Mouse (Mus musculus): ENCODE data around the gene Gm20388.
A peak's percentile ranks its signal among the peaks of the same experiment; 100 is the strongest.

The Gm20388 gene

DNA sequence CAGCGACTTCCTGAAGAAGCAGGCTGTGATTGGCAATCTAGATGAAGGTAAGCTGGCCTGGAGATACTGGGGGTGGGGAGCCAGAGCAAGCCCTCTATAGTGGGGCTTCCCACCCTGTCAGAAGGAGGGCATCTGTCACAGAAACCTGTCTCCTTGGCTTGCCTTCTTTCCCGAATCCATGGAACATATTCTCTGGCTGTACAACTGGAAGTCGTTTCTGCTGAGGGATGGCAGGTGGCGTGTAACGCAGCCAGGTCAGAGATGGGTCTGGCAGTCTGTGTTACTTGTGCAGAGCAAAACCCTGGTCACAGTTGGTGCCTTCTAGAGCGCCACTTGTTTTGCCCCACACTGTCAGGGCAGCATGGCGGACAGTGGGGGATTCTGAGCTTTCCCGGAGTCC, 249.7 kb downstream of the Gm20388 start:
- no peak for DNase-seq (ENCODE audit: extremely low spot score, low read depth, low spot score)

DNA sequence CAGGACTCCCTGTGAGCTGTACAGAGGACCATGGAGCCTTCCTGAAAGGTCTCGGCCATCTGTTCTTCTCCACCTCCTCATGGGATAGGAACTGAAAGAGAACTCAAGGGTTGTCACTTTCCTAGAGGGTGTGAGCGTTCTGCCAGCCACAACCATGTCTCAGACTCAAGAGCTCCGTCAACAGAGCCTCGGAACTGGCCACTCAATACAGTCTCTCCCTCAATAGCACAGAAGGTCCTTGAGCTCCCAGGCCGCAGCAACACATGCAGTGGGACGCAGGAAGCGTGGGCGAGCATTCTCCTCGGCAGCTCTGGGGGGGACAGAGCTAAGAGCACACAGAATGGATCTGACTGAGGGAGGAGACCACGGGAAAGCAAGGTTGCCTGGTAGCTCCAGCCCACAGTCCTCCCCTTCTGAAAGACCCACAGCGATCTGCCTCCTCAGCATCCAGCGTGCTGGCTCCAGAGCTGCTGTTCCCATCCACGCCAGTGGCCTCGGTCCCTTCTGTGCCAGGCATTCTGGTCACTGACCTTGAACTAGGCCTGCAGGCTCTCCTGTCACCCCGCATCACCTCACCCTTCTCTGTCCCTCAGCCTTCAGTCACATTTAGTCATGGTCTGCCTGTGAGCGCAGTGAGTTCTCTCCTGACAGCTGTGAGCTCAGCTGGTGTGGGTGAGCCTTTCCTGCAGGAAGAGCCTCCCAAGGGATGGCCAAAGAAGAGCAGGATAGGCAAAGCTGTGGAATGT, 251.2 kb downstream of the Gm20388 start:
- no peak for DNase-seq (ENCODE audit: extremely low spot score, low read depth, low spot score)

DNA sequence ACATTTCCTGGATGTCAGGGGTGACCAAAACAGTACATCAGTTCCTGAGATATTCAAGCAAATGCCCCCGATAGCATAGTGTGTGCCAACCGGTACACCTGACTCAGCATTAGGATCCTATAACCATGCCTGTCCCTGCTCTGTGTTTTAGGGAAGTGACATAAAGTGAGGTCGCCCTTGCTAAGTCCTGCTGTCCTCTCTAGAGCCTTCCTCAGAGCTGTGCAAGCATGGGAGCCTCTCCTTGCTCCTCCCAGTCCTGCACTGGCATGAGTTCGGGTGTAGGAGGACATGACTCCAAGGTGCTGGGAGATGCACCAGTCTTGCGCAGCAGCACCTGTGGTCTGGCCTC, 251.7 kb downstream of the Gm20388 start:
- DNase-seq (ENCODE audit: extremely low spot score, low read depth, low spot score), result no peak

DNA sequence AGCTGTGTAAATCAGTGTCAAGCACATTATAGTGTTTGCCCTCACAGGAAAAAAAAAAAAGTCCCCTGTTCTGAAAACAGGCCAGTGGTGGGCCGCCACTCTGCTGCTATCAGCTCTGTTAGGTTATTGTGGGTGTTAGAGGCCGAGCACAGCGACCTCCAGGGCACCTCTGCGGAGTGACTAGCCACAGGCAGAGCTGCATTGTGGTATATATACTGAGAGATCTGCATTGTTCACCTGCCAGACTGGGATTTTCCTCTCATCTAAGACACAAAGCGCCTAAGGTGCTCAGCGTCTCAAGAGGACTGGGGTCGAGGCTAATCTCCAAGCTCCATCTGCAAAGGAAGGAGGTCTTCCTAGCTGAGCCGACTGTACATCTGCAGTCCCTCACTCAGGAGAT, 252.7 kb downstream of the Gm20388 start:
- no peak for DNase-seq (ENCODE audit: extremely low spot score, low read depth, low spot score)

DNA sequence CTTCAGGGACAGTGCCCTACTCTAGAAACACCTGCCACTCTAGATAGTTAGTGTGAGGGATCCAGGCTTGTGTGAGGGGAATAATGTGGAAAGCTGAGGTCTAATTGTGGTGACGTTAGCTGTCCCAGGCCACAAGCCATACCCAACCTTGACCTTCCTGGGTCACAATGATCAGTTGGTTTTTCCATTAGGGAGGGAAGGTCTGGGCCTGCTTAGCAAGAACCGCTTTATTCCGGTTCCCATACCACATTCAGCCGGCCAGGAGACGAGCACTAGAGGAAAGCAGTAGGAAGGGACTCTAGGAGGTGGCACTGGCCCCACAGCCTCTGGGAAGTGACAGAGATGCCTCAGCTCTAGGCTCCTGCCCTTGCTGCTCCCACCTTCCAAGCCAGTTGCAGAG, 253.4 kb downstream of the Gm20388 start:
- no peak for DNase-seq (ENCODE audit: extremely low spot score, low read depth, low spot score)

DNA sequence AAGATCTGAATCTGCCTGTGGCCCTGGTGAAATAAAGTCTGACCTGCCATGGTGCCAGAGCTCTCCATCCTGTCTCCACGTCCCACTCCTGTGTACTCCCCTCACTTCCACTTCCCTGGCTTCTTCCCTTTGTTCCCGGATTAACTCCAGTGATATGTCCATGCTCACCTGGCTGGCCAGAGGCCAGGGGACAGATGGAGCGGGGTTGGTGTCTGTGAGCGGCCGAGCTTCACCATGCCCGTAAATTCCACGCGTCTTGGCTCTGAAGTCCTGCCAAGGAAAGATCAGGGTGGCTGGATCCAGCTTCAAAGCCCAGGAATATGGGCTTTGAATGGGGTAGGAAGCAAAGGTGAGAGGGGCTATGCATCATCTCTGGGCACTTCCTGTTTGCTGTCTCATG, 256.5 kb downstream of the Gm20388 start:
- DNase-seq (ENCODE audit: extremely low spot score, low read depth, low spot score), result no peak

DNA sequence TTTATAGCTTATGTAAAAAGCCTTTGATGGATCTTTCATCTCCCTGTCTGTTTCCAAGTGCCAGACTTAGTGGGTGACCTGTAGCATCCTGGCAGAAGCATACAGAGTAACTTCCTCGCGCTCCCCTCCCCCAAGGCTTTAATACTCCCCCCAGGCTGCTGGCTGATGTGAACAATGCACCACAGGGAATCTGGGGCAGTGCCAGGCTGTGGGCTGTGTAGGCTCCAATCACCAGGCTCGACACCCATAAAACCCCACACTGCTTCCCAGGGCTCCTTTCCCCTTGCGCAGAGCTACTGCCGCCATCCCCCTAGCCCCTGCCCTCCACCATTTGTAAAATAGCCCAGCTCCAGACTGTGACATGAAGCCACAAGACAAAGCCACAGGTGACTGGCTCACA, 257.2 kb downstream of the Gm20388 start:
- no peak for DNase-seq (ENCODE audit: extremely low spot score, low read depth, low spot score)

DNA sequence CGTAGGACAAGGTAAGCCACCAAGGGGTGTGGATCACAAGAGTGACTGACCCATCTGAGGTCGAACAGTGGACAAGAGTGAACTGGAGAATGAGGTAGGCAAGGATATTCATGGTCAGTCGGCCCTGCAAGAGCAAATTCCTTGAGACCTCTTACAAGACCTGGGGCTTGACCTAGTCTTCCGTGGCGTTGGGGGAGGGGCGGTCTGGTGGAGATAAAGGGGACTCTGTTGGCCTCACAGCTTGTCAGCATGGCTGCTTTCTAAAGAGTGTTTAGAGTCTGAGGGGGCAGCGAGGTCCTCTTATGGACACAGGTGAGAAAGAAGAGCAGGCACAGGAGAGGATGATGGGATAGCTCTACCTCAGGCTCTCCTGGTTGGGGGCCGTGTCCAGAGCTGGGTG, 258.5 kb downstream of the Gm20388 start:
- no peak for DNase-seq (ENCODE audit: extremely low spot score, low read depth, low spot score)

DNA sequence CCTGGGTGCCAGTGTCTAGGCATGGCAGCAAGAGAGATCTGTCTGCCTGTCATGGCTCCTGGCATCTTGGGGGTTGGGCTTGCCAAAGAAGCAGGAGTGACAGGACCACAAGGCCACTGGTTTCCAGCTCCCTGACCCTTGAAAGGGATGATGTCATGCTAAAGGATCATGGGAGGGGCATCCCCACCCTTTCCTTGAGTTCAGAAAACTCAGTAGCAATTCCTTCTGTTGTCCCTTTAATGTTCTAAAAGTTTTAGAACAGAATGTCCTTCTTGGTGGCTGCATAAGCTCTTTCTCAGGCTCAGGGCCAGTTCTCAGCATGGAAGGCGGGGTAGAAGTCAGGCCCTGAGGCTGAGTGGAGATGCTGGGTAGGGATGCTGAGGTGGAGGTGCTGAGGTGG, 262.6 kb downstream of the Gm20388 start:
- no peak for DNase-seq (ENCODE audit: extremely low spot score, low read depth, low spot score)

DNA sequence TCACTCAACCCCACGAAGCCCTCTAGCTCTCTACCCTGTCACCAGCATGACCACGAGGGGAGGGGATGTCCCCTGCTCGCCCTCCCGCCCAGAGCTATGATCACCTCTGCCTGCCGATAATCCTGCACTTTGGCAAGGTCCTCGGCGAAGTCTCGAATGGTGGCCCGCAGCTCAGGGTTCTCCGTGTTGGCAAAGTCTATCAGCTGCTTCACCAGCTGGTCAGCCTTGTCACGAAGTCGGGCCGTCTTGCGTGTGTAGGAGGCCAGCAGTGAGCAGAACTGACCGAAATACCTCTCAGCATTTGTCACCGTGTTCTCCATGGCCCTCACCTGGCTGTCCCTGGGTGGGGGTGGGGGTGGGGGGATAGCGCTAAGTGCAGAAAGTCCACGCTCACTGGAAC, 264.0 kb downstream of the Gm20388 start:
- no peak for DNase-seq (ENCODE audit: extremely low spot score, low read depth, low spot score)

DNA sequence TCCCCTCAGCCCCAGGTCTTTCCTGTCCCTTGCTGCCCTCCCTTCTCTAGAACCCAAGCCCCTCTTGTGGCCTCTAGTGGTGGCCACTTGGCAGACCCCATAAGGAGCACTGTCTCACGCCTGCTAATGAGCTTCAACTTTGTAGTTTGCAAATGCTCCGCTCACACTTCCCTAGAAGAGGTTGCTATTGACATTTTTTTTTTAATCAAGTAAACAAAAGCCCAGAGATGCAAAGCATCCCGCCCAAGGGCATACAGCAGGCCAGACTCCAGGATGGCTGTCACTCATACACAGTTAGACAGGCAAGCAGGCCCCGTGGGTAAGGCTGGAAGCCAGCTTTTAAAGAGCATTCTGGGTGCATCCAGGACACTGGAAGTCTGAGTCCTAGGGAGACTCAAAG, 266.0 kb downstream of the Gm20388 start:
- no peak for DNase-seq (ENCODE audit: extremely low spot score, low read depth, low spot score)

DNA sequence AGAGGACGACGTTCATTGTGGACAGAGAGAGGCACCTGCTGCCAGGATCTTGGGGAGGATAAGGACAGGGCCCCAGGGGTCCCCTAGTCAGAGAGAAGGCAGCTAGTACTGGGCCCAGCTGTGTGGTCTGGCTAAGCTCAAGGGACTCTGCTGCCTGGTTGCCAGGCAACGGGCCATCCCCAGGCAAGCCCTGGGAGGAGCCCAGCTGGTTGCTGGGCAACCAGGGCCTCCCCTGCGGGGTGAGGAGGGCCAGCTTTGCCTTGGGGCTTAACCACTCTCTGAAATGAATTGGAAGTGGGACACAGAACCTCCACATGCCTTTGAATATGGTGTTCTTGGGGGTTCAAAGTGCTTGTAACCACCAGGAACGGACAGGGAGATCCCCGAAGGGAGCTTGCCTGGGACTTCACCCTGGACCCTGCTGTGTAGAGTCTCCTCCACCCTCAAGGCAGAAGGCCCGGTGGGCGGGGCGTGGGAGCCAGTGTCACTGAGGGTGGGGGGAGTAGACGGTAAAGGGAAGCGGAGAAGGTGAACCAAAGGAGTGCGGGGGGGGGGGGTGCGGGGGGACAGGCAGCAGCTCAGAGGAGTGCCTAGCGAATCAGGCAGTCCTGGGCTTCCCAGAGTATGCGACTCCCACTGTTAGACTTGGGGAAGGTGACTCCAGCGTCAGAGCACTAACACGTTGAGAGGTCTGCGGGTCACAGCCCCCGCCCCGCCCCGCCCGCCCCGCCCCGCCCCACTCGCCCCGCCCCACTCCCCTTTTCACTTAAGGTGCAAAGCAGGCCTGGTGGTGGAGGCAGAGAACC, 266.9 kb downstream of the Gm20388 start, which contains the start of gene Fam92b:
TSS of gene Fam92b (minus strand) at position 149 of the 806 bp plus-strand sequence.
- peak; percentile 81 for DNase-seq (ENCODE audit: extremely low spot score, low read depth, low spot score)

DNA sequence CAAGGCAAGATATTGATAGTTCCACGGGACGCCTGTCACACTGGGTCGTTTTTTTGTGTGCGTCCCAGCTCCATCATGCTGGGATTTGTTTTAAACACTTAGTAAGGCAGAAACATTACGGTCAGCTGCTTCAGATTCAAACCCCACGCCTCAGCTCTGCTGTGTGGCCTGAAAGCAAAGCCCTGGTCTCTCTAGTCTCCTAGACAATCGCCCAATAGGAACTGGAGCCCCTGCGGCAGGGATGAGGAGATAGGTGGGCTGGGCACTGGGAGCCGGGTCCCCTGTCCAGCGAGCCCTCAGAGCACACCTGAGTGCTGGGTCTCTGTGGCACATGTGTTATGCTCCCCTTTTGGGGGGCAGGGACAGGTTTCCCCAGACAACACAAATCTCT, 267.5 kb downstream of the Gm20388 start:
- no peak for DNase-seq (ENCODE audit: extremely low spot score, low read depth, low spot score)

DNA sequence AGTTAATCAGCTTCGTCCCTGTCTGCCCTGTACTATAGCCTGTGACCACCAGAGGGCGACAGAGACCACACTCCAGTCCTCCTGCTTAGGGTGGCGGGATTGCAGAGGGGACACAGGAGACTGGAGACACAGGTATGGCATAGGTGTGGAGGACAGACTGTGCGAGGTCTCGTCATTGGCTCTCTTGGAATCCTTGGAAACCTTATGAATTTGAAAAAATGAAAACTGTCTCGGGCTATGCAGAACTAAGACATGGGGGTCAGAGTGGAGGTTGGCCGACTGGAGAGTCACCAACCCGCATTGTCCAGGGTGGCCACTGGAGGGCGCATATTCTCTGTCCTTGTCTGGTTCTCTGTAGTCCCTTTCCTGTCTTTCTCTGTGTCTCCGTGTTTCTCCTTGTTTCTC, 268.4 kb downstream of the Gm20388 start:
- DNase-seq (ENCODE audit: extremely low spot score, low read depth, low spot score), result peak; percentile 93

DNA sequence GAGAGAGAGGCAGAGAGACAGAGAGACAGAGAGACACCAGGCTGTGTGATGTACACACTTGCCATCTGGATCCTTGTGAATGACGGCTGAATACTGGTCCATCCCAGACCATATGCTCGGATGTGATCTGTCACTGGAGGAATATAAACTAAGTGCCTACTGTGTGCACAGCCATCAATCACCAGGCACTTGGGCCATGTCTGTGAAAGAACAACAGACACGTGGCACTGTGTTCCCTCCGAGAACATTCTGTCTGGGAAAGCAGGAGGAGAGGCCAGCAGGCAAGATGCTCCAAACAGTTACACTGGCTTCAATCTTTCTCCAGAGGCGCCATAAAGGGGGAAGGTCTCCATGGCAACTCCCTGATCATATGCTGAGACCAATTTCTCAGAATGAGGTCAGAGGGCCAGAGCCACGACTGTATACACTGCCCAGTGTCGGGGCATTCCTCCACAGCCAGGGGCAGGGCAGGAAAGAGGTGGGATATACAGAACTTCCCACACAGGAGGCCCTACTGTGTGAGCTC, 269.9 kb downstream of the Gm20388 start:
- DNase-seq (ENCODE audit: extremely low spot score, low read depth, low spot score), result no peak

DNA sequence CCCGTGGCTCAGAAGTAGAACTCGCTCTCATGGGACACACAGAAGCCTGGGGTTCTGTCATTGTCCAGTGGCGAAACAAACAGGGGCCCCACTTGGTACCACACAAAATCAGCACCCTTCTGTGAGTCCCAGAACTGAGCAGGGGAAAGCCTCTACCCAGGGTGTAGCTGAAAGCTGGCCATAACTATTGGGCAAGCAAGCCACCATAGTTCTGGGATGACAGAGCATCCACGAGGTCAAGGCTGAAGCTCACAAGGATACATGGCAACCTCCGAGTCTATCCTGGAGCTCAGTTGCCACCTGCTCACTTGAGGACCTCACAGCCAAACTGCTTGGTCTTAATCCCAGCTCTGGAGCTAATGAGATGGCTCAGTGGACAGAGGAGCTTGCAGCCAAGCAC, 270.6 kb downstream of the Gm20388 start:
- no peak for DNase-seq (ENCODE audit: extremely low spot score, low read depth, low spot score)

DNA sequence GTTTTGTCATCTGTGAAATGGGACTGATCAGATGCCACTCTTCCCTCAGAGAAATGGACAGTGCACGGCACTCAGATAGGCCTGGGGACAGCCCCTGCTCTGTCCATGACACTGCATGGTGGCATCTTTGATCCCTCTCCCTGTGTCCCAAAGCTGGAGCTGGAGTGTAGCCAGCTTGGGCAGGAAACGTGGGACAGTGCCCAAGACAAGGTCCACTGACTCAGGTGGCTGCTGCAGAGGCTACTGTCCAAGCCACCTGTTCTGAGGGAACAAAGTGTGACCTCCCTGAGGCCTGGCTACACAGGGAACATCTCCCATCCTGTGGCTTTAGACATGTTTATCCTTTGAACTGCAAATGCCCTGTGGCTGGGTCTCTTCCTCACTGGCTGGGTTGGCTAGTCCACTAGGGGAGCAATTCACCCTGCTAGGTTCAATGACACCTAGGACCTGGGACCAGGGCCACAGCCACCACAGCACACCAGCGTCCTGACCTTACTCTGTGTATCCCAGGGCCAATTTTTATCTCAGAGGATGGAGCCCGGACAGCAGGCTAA, 271.3 kb downstream of the Gm20388 start:
- DNase-seq (ENCODE audit: extremely low spot score, low read depth, low spot score), result no peak

DNA sequence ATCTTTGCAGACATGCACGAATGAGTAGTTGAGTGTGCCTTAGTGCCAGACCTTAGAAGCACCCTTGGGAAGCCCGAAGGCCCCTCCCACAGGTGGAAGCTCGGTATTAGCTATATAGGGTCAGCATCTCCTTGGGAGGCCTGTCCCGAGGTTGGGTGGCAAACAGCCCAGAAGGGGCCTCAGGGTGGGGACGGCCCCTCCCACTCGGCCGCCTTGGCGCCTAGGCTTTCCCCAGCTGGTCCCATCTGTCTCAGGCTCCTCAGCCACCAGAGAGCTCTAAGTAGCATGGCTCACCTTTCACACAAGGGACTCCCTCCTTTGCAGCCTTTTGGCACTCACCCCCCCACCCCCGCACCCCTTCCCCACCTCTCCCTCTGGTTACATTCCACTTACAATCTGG, 273.7 kb downstream of the Gm20388 start:
- DNase-seq (ENCODE audit: extremely low spot score, low read depth, low spot score), result no peak

DNA sequence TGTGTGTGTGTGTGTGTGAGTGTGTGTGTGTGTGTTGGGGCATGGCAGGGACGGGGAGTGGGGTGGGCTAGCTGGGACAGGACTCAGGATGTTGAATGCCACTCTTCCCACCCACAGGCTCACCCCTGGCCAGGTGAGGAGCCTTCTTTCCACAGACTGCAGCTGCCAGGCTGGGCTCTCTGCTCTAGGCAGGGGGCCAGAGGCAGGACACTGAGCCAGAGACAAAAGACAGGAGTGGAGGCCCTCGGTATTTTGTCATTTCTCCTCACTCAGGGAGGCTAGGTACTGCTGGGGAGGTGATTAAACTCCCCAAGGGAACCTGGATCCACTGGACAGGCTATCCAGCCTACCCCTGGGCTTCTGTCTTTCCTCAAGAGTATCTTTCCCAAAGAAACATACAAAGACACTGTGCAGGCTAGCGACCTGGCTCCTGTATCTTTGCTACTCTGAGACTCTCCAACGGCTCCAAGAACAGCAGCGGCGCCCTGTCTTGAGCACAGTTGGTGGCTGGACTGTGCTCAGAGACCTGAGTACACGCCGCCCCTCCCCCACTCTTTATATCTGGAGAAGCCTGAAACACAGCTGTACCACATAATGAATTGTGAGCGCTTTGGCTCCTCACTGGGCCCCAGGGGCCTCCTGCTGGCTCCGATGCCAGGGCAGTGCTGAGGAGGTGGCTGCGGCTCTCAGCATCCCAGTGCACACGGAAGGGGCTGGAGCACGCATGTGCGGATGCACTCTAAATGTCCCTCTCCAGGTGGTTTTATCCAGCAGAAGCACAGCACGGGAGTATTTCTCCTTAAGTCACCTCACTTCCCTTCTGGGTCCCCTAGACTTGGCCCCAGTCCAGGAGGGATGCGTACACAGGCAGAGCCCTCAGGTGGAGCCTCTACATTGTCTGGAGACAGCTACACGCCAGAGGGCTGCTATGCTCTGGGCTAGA, 274.5 kb downstream of the Gm20388 start:
- no peak for DNase-seq (ENCODE audit: extremely low spot score, low read depth, low spot score)

DNA sequence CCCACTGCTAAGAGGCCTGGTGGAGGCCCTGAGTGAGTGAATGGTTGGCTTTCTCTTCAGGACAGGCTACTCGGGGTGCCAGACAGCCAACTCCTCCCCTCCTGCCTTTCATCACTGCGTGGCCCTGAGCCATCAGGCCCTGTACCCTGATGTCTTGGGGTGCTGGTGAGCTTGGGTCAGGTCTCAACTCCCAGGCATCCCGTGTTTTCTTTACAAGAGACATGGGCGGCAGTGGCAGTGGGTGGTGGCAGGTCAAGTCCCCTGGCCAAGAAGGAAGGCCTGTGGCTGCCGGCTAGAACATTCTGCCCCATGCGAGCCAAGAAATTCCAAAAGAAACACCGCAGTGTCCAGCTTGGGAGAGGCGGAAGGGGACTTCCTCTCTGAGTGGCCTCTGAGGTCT, 275.8 kb downstream of the Gm20388 start:
- DNase-seq (ENCODE audit: extremely low spot score, low read depth, low spot score), result no peak

DNA sequence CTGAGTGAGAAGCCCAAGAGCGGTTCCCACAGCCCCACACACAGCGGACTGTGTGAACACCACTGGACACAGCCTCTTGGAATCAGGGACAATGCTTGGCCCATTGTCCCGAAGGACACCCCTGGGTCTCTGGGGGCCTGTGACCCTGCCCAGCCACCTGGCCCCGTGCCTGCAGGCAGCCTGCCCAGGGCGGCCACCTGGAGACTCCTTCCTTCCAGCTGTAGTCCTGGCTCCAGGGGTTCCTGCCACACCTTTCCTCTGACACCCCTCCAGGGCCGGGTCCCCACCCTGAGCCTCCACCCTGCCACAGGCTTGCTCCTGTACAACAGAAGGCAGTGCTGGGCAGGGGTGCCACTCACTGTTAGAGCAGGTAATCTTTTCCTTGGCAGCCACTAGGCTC, 277.9 kb downstream of the Gm20388 start:
- no peak for DNase-seq (ENCODE audit: extremely low spot score, low read depth, low spot score)
